Mouse (Mus musculus) hindbrain, embryonic 13.5 days (tissue): ENCODE results near the gene Gm38394. TPM values are rescaled to one million over a fixed set of nuclear protein-coding genes. Genes with fewer than 3 reads are reported as not detected.
"Not testable (repeated sequence)": the region's sequence is repeated elsewhere in the genome, so short reads cannot be mapped to it uniquely, and the experiment has no call there.

Source experiments
- ATAC-seq: fragments of 200-750 bp; cut with Nextera tagmentation; 2 replicates; pipeline ENCODE4 v1.8.0; 2017; ENCODE audit warnings: moderate TSS enrichment; ENCODE audit not compliant: low FRiP score
- H3K27ac ChIP-seq: fragments of 300-500 bp; sonication (generic); 2 replicates; pipeline ENCODE4 v1.5.1; 2015; ENCODE audit warnings: inconsistent platforms, mild to moderate bottlenecking, moderate library complexity
- H3K27me3 ChIP-seq: fragments of 300-500 bp; sonication (generic); 2 replicates; pipeline ENCODE4 v1.6.1; 2015; ENCODE audit warnings: mild to moderate bottlenecking, inconsistent platforms
- H3K36me3 ChIP-seq: fragments of 300-500 bp; sonication (generic); 2 replicates; pipeline ENCODE4 v1.6.1; 2015; ENCODE audit warnings: mild to moderate bottlenecking, inconsistent platforms
- H3K4me1 ChIP-seq: fragments of 300-500 bp; sonication (generic); replicated peaks from 2 replicates; pipeline ENCODE4 v1.6.1; 2015; ENCODE audit warnings: inconsistent platforms
- H3K4me2 ChIP-seq: fragments of 300-500 bp; sonication (generic); 2 replicates; pipeline ENCODE4 v1.6.1; 2015; ENCODE audit warnings: inconsistent platforms, mild to moderate bottlenecking, moderate library complexity
- H3K4me3 ChIP-seq: fragments of 300-500 bp; sonication (generic); 2 replicates; pipeline ENCODE4 v1.5.1; 2015; ENCODE audit warnings: mild to moderate bottlenecking, inconsistent platforms
- H3K9ac ChIP-seq: fragments of 300-500 bp; sonication (generic); 2 replicates; pipeline ENCODE4 v1.6.1; 2015; ENCODE audit warnings: mild to moderate bottlenecking, inconsistent platforms
- H3K9me3 ChIP-seq: fragments of 300-500 bp; sonication (generic); 2 replicates; pipeline ENCODE4 v1.6.1; 2016; ENCODE audit warnings: inconsistent platforms
- WGBS: fragments of 180-500 bp; shearing (Covaris S2); methylation state at CpG from one replicate; pipeline ENCODE4 v1.1.7; 2015; 5-methylcytosine and 5-hydroxymethylcytosine counted together
- polyA plus RNA-seq: library from polyadenylated mRNA; unstranded; fragments of >200 nt; fragmentation: Nextera tagmentation; extraction: Ambion mirVana; gene quantifications from 2 replicates; pipeline ENCODE4 v1.2.1, GENCODE M21; 2015

Gene Gm38394
- 3.7 TPM in 2 replicates for polyA plus RNA-seq

DNA sequence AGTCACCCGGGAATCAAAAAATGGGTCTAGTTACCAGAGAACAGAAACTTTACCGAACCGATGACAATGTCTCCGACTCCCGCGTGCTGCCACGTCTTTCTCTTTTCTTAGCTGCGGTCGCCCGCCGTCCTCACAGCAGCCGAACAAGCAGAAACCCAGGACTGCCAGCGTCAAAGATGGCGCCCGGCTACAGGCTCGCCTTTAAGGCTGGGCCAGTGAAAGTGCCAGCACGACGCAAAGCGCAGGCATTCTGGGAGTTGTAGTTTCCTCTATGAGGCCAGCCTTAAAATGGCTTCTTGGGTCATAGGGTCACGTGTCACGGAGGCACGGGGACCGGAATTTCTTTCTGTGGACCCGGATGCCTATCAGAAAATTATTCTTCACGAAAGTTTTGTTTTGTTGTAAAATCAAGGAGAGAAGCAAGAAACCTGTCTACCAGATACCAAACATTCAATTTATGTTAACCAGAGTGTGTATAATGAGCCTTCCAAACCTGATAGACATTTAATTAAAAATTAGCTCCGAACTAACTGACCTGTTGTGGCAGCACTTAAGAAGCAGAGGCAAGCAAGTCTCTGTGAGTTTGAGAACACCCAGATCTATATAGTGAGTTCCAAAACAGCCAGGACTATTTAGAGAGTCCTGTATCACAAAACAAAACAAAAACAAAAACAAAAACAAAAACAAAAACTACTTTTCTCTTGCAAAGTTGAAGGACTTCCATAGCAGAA, at the start of gene Gm38394:
Gene Gm38394, minus strand, starts transcription at position 116 of the 731 bp plus-strand sequence.
- Histone ChIP-seq H3K9me3 (no peaks in the 10 kb centered on the region), H3K9ac (peak within 1 kb of the TSS; percentile 87), H3K4me2 (peak within 1 kb of the TSS; percentile 82), H3K27me3 (peaks cover 7% of the 10 kb centered on the region; the same call in 1 of the 2 replicates), H3K27ac (peak within 1 kb of the TSS; percentile 94), H3K4me1 (peaks cover 41% of the 10 kb centered on the region), H3K4me3 (peak within 1 kb of the TSS; percentile 72), H3K36me3 (peaks cover 21% of the 10 kb centered on the region; the same call in 1 of the 2 replicates)
- 2% methylated on average over 26 of the region's 26 CpGs for WGBS
- peak; percentile 99 for ATAC-seq

DNA sequence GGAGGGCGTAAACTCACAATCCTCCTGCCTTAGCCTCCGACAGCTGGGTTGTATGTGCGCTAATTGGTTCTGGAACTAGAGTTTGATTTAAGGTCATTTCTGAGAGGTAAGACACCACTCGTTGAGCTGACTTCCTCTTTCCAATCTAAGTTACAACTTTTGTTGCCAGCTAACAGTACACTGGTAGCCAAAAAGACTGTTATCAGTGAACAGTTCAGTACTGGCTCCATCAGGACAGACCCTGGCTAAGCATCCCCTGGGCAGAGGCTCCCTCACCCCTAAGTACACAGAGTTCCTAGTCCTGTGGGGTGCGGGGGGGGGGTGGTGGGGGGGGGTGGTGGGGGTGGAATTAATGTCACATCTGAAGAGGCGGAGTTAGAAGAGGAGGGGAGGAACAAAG, 49.8 kb upstream of the Gm38394 start:
- Histone ChIP-seq H3K36me3 (peaks cover 37% of the 10 kb centered on the region), H3K4me1 (peaks cover 24% of the 10 kb centered on the region), H3K27ac (no peak overlapping the region), H3K27me3 (no peaks in the 10 kb centered on the region), H3K9ac (no peak overlapping the region), H3K9me3 (no peaks in the 10 kb centered on the region), H3K4me2 (no peak overlapping the region), H3K4me3 (no peak overlapping the region)
- WGBS, result 50% methylated on average over 6 of the region's 6 CpGs
- ATAC-seq, result no peak

DNA sequence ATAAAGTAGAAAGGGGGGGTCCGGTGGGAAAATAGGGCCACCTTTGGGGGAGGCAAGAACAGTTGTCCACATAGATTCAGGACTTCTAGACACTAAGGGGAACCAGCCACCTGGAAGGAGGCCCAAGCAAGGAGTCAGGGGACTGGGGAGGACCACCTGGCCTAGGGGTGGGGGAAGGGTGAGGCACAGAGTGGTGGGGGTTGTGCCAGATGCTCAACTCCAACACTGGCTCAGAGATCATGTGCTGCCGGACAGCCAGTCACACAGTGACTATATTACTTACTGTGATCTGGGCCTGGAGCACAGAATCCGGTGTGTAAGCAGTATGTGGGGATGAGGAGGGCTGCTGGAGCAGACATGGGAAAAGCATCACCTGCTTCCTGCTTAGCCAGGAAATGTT, 48.2 kb upstream of the Gm38394 start:
- ATAC-seq, result no peak
- 83% methylated on average over 3 of the region's 3 CpGs for WGBS
- H3K27ac ChIP-seq, result no peak overlapping the region

DNA sequence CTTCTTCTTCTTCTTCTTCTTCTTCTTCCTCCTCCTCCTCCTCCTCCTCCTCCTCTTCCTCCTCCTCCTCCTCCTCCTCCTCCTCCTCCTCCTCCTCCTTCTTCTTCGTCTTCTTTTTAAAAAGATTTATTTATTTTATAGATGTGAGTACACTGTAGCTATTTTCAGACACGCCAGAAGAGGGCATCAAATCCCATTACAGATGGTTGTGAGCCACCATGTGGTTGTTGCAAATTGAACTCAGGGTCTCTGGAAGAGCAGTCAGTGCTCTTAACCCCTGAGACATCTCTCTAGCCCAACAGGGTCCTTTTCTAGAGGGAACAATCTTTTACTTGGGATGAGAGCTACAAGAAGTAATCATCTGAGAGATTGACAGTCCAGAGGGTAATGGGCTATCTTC, 40.7 kb upstream of the Gm38394 start:
- H3K9me3 ChIP-seq, H3K4me1 ChIP-seq, H3K27ac ChIP-seq, H3K9ac ChIP-seq, ATAC-seq, H3K27me3 ChIP-seq, H3K4me3 ChIP-seq, H3K4me2 ChIP-seq: not testable (repeated sequence)
- peaks cover 19% of the 10 kb centered on the region for H3K36me3 ChIP-seq
- 0% methylated on average over 1 of the region's 2 CpGs for WGBS

More for the DNA sequence above, 48.2 kb upstream of the Gm38394 start:
- H3K9me3 ChIP-seq, result no peaks in the 10 kb centered on the region
- no peak overlapping the region for H3K4me3 ChIP-seq
- peaks cover 33% of the 10 kb centered on the region for H3K36me3 ChIP-seq
- no peak overlapping the region for H3K9ac ChIP-seq
- H3K4me1 ChIP-seq, result peaks cover 19% of the 10 kb centered on the region
- H3K4me2 ChIP-seq, result no peak overlapping the region
- H3K27me3 ChIP-seq, result no peaks in the 10 kb centered on the region

DNA sequence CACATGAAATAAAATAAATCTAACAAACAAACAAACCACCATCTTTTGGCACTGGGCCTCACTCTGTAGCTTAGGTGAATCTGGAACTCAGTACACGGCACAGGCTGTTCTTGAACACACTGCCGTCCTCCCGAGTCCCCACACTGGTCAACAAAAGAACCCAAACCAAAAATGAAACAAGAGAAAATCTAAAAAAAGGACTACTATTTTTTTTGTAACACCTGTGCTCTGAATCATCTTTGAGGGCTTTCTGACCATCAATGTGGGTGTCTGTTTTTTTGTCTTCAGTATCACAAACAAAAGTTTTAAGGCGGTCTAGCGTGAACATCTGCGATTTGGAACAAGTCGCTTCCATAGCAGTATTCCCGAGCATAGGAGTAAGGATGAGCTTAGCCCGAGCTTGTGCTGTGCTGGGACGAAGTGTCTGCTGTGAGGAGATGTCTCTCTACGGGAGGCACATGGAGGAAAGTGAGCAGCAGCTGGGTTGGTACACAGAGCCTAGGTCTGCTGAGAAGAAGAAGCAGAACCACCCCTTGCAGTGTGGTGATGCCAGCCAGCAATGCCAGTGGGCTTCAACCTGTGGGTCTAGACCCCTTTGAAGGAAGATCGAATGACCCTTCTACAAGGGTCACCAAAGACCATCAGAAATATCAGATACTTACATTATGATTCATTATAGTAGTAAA, 37.0 kb upstream of the Gm38394 start:
- no peak for ATAC-seq
- Histone ChIP-seq H3K4me2 (no peak overlapping the region), H3K9ac (no peak overlapping the region), H3K9me3 (no peaks in the 10 kb centered on the region), H3K27me3 (no peaks in the 10 kb centered on the region), H3K27ac (no peak overlapping the region), H3K4me3 (no peak overlapping the region), H3K4me1 (peaks cover 19% of the 10 kb centered on the region), H3K36me3 (no peaks in the 10 kb centered on the region)
- WGBS, result 93% methylated on average over 12 of the region's 12 CpGs

DNA sequence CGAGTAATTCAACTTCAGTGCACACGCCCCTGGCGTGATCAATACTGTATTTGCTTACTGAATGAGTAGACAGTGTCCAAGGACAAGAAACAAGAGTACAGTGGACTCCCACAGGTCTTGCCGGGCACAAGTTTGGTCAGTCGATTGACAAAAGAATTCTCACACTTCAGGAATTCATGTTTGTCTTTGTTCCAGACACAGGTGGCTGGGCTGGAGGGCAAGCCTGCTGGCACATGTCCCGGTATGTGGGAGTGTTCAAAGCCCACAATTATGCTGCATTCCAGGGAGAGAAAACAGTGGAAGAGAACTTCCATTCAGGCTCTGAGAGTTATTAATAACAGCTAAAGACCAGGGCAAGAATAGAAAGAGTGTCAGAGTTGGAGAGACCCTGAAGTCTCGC, 34.8 kb upstream of the Gm38394 start:
- no peak for ATAC-seq

DNA sequence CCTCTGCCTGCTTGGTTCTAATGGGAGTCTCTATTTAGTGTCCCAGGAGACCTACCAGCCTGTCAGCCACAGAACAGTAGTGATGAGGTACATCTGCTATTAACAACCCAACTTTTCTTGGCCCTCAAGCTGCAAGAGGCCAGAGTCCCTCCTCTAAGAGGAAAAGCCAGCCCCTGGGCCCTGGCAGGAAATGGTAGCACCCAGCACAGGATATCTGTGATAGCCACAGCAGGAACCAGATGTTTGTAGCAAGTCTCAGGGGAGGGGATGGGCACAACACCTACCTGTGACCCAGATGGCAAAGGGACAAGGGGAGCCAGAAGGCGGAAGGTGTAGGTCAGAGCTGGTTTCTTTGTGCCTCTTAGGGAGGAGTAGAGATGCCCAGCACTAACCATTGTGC, 33.8 kb upstream of the Gm38394 start:
- Histone ChIP-seq H3K27me3 (no peaks in the 10 kb centered on the region), H3K9me3 (no peaks in the 10 kb centered on the region)
- no peak for ATAC-seq

More for the DNA sequence above, 34.8 kb upstream of the Gm38394 start:
- no peak overlapping the region for H3K4me3 ChIP-seq
- H3K9me3 ChIP-seq, result no peaks in the 10 kb centered on the region
- 22% methylated on average over 7 of the region's 7 CpGs for WGBS
- H3K36me3 ChIP-seq, result no peaks in the 10 kb centered on the region
- no peaks in the 10 kb centered on the region for H3K27me3 ChIP-seq
- no peak overlapping the region for H3K4me2 ChIP-seq
- no peak overlapping the region for H3K9ac ChIP-seq
- no peak overlapping the region for H3K27ac ChIP-seq
- H3K4me1 ChIP-seq, result peaks cover 19% of the 10 kb centered on the region

DNA sequence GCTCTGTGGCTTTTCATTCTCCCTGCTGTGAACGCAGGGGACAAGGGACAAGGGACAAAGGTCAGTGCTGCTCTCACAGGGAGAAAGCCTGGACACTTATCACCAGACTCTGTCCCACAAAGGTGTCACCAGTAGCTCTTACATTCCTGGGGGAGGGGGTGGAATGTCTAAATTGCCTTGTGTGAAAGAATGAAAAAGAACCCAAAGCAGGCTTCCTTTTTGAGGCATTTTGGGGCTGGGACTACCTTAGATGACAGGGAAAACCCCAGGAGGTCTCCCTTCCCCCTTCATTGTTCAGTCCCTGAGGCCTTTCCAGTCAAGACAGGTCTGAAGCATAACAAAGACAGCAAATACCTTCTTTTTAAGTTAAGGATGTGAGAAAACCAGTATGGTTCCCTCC, 33.2 kb upstream of the Gm38394 start:
- WGBS, result 0% methylated on average over 1 of the region's 1 CpGs
- Histone ChIP-seq H3K9me3 (no peaks in the 10 kb centered on the region), H3K4me2 (no peak overlapping the region), H3K27me3 (no peaks in the 10 kb centered on the region), H3K9ac (no peak overlapping the region), H3K4me1 (peaks cover 19% of the 10 kb centered on the region), H3K27ac (no peak overlapping the region), H3K36me3 (no peaks in the 10 kb centered on the region), H3K4me3 (no peak overlapping the region)
- ATAC-seq, result no peak

More for the DNA sequence above, 33.8 kb upstream of the Gm38394 start:
- WGBS, result 100% methylated on average over 1 of the region's 1 CpGs
- no peaks in the 10 kb centered on the region for H3K36me3 ChIP-seq
- no peak overlapping the region for H3K4me2 ChIP-seq
- H3K4me1 ChIP-seq, result peaks cover 19% of the 10 kb centered on the region
- H3K4me3 ChIP-seq, result no peak overlapping the region
- no peak overlapping the region for H3K27ac ChIP-seq
- H3K9ac ChIP-seq, result no peak overlapping the region

DNA sequence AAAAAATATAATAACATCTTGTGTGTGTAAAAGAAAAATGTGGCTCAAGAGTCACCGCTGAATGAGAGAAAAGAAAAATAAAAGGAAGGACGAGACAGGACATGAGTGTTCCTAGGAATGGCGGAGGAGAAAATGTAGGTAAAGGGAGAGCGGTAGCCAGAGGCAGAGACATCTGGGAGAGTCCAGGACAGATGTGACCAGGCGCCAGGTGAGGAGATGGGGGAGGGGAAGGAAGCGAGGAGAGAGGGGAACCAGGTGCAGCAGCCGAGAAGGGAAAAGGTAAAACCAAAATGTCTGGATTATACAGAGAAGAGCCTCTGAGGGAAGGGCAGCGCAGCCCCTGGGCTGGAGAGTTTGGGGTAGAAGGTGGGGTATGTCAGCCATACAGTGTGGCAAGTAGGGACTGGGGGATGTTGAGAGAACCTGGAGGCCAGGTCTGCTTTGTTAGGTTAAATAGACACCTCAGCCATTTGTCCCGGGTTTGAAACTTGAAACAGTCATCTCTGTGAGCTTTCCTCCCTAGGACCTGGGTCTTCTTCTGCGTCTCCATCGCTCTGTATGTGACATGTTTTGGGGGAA, 32.5 kb upstream of the Gm38394 start:
- no peak overlapping the region for H3K4me3 ChIP-seq
- 74% methylated on average over 11 of the region's 11 CpGs for WGBS
- no peak overlapping the region for H3K9ac ChIP-seq
- no peak for ATAC-seq
- no peaks in the 10 kb centered on the region for H3K9me3 ChIP-seq
- no peak overlapping the region for H3K27ac ChIP-seq
- H3K4me1 ChIP-seq, result peaks cover 19% of the 10 kb centered on the region
- H3K4me2 ChIP-seq, result no peak overlapping the region
- H3K36me3 ChIP-seq, result no peaks in the 10 kb centered on the region
- no peaks in the 10 kb centered on the region for H3K27me3 ChIP-seq

DNA sequence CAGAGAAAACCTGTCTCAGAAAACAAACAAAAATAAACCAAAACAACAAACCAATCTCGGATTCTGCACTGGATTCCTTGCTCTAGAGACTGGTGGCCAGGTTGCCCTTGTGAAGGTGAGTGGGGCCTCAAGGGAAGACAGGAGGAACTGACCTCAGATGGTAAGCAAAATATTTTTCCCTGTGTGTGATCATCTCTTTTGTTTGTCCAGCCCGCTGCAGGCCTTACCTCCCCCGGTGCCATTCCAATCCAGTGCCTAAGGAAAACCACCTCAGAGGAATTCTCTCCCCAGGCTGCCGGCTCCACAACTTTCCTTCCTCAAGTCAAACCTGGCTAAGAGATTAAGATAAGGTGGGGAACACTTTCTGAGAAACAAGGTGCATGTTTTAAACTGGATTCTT, 31.1 kb upstream of the Gm38394 start:
- Histone ChIP-seq H3K27me3 (no peaks in the 10 kb centered on the region), H3K36me3 (no peaks in the 10 kb centered on the region), H3K27ac (no peak overlapping the region), H3K4me2 (no peak overlapping the region), H3K4me3 (no peak overlapping the region), H3K4me1 (peaks cover 19% of the 10 kb centered on the region), H3K9me3 (no peaks in the 10 kb centered on the region), H3K9ac (no peak overlapping the region)
- no peak for ATAC-seq
- 44% methylated on average over 4 of the region's 4 CpGs for whole genome bisulfite sequencing

DNA sequence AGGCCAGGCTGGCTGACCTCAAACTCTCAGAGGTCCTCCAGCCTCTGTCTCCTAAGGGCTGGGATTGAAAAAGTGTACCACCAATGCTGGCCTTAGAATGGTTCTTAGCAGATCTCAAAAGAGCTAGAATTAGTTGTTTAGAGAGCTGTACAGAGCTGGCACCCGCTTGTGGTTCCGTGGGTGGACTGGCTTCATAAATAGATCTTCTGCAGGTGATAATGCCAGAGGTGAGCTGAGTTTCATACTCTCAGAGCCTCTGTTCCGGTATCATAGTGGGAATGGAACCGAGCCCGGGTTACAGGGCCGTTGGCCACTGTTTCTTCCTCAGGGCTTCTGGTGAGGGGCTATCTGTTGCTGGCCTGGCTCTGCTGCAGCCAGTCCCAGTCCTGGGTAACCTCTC, 29.9 kb upstream of the Gm38394 start:
- Histone ChIP-seq H3K9ac (no peak overlapping the region), H3K9me3 (no peaks in the 10 kb centered on the region), H3K4me3 (no peak overlapping the region), H3K4me1 (peaks cover 18% of the 10 kb centered on the region), H3K27me3 (no peaks in the 10 kb centered on the region), H3K36me3 (no peaks in the 10 kb centered on the region), H3K4me2 (no peak overlapping the region), H3K27ac (no peak overlapping the region)
- WGBS, result 92% methylated on average over 6 of the region's 6 CpGs
- ATAC-seq, result no peak

DNA sequence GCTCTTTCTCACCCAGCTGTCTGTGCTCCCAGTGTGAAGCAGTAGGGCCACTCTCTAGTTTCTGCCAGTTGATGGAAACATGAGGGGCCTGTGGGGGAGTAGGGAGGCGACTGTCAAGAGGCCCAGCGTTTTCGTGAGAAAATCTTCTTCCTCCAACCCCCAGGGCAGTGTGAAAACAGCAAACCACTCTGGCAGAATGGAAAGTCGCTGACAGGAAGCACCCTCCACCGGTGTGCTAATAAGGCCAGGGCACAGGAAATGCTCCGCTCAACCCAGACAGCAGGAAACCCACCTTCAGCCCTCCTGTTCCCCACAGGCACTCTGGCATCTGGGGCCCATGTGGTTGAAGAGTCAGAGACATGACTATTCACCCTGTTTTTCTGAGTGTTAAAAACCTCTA, 28.8 kb upstream of the Gm38394 start, which contains the start of gene Lax1:
Gene Lax1, minus strand, starts transcription at position 212 of the 400 bp plus-strand sequence.
- H3K27ac ChIP-seq, result no peak within 1 kb of the TSS
- H3K9ac ChIP-seq, result no peak within 1 kb of the TSS
- no peaks in the 10 kb centered on the region for H3K9me3 ChIP-seq
- no peaks in the 10 kb centered on the region for H3K27me3 ChIP-seq
- no peak within 1 kb of the TSS for H3K4me3 ChIP-seq
- no peak within 1 kb of the TSS for H3K4me2 ChIP-seq
- no peak for ATAC-seq
- peaks cover 7% of the 10 kb centered on the region; the same call in 1 of the 2 replicates for H3K4me1 ChIP-seq
- WGBS, result 60% methylated on average over 6 of the region's 6 CpGs
- H3K36me3 ChIP-seq, result no peaks in the 10 kb centered on the region
